Mouse (Mus musculus) heart, postnatal 0 days (tissue): ENCODE data around the gene Usp5. TPM values are rescaled to one million over a fixed set of nuclear protein-coding genes. Genes with fewer than 3 reads are reported as not detected.
A peak's percentile ranks its signal among the peaks of the same experiment; 100 is the strongest.
"Not testable (repeated sequence)": the region's sequence is repeated elsewhere in the genome, so short reads cannot be mapped to it uniquely, and the experiment has no call there.

Experiments used
- ATAC-seq: fragments of 200-750 bp; cut with Nextera tagmentation; 2 replicates; pipeline ENCODE4 v1.8.0; 2017; ENCODE audit warnings: low read depth, moderate number of reproducible peaks, moderate library complexity; ENCODE audit not compliant: insufficient read depth
- DNase-seq: peaks from one replicate; pipeline ENCODE4 v3.0.0-alpha.2; 2016; ENCODE audit warnings: low spot score
- H3K27ac ChIP-seq: fragments of 300-500 bp; sonication (generic); 2 replicates; pipeline ENCODE4 v1.5.1; 2014; ENCODE audit warnings: low read depth, mild to moderate bottlenecking
- H3K27me3 ChIP-seq: fragments of 300-500 bp; sonication (generic); 2 replicates; pipeline ENCODE4 v1.6.1; 2014; ENCODE audit warnings: low read length, mixed read lengths; ENCODE audit not compliant: control insufficient read depth, insufficient read depth
- H3K36me3 ChIP-seq: fragments of 300-500 bp; sonication (generic); replicated peaks from 2 replicates; pipeline ENCODE4 v1.6.1; 2014; ENCODE audit warnings: low read length, mixed read lengths; ENCODE audit not compliant: control insufficient read depth, insufficient read depth
- H3K4me1 ChIP-seq: fragments of 300-500 bp; sonication (generic); 2 replicates; pipeline ENCODE4 v1.6.1; 2014; ENCODE audit warnings: antibody characterized with exemption; ENCODE audit not compliant: control insufficient read depth, insufficient read depth
- H3K4me2 ChIP-seq: fragments of 300-500 bp; sonication (generic); 2 replicates; pipeline ENCODE4 v1.6.1; 2014; ENCODE audit warnings: low read depth, mild to moderate bottlenecking, low read length, moderate library complexity
- H3K4me3 ChIP-seq: fragments of 300-500 bp; sonication (generic); 2 replicates; pipeline ENCODE4 v1.5.1; 2014; ENCODE audit warnings: low read depth, low read length
- H3K9ac ChIP-seq: fragments of 300-500 bp; sonication (generic); replicated peaks from 2 replicates; pipeline ENCODE4 v1.6.1; 2014; ENCODE audit warnings: low read depth, low read length, mixed read lengths
- H3K9me3 ChIP-seq: fragments of 300-500 bp; sonication (generic); replicated peaks from 2 replicates; pipeline ENCODE4 v1.6.1; 2016; ENCODE audit warnings: low read length; ENCODE audit not compliant: control insufficient read depth
- CTCF ChIP-seq: IDR thresholded peaks from 2 replicates; pipeline ENCODE4 v1.5.1; 2016; ENCODE audit warnings: antibody characterized with exemption, control low read depth, low read depth
- EP300 ChIP-seq: IDR thresholded peaks from 2 replicates; pipeline ENCODE4 v1.6.1; 2016; ENCODE audit warnings: antibody characterized with exemption, low read depth
- WGBS: fragments of 180-500 bp; shearing (Covaris S2); extraction: QIAGEN DNeasy Blood & Tissue Kit; methylation state at CpG from one replicate; pipeline ENCODE4 v1.1.7; 2014; 5-methylcytosine and 5-hydroxymethylcytosine counted together
- polyA plus RNA-seq: library from polyadenylated mRNA; unstranded; fragments of >200 nt; fragmentation: Nextera tagmentation; extraction: Ambion mirVana; gene quantifications from 2 replicates; pipeline ENCODE4 v1.2.1, GENCODE M21; 2015
- total RNA-seq: library from RNA; depleted of rRNA; stranded (reverse); fragments of >200 nt; gene quantifications from 2 replicates; pipeline ENCODE4 v1.2.3, GENCODE M21; 2014; ENCODE audit warnings: low replicate concordance

Gene Usp5
- total and polyA plus RNA-seq, 2 experiments from 2014 or later, result 73.5 to 92.2 TPM

DNA sequence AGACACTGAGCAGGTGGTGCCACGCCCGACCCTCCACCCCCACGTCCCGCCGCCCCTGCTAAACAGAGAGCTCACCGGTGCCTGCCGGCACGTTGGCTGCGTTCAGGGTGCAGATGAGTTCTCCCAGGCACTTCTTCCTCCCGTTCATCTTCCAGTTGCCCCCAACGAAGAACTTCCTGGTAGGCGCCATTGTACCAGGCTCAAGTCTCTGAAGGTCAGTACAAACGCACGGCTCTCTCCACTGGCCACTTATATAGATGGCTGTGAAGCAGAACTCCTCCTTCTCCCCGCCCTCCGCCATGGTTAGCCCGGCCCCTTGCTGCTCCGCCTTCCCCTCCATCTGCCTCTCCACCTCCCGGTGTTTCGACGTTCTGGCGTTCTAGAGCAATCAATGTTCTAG lies 15.4 kb downstream of the Usp5 start, which contains the start of gene Tpi1:
TSS of gene Tpi1 (minus strand) at position 364 of the 400 bp plus-strand sequence.
- WGBS, result under 1% methylated on average over 22 of the region's 22 CpGs

GRCm38 (mm10) chr6:124813496-124813895 lies 15.8 kb downstream of the Usp5 start:
- Histone ChIP-seq H3K27ac (peak overlapping the region; percentile 96), H3K4me1 (peaks cover 13% of the 10 kb centered on the region; the same call in 1 of the 2 replicates), H3K4me3 (peak overlapping the region; percentile 71), H3K4me2 (peak overlapping the region; percentile 79), H3K9ac (peak overlapping the region; percentile 91), H3K36me3 (peaks cover 52% of the 10 kb centered on the region), H3K9me3 (no peaks in the 10 kb centered on the region), H3K27me3 (no peaks in the 10 kb centered on the region)
- WGBS, result under 1% methylated on average over 18 of the region's 18 CpGs
- TF ChIP-seq CTCF (no peak), EP300 (no peak)
- peak; percentile 75 for DNase-seq
- peak; percentile 65 for ATAC-seq

More for the DNA sequence above, 15.4 kb downstream of the Usp5 start, which contains the start of gene Tpi1:
- TF ChIP-seq EP300, result 0 out of 2 replicates have a peak, but pooled peaks have one; percentile 24
- no peak for TF ChIP-seq CTCF
- ATAC-seq, result peak; percentile 89
- Histone ChIP-seq H3K4me2 (peak within 1 kb of the TSS; percentile 79), H3K4me3 (peak within 1 kb of the TSS; percentile 71), H3K27ac (peak within 1 kb of the TSS; percentile 96), H3K9me3 (no peaks in the 10 kb centered on the region), H3K27me3 (no peaks in the 10 kb centered on the region), H3K4me1 (peaks cover 13% of the 10 kb centered on the region; the same call in 1 of the 2 replicates), H3K36me3 (peaks cover 56% of the 10 kb centered on the region), H3K9ac (peak within 1 kb of the TSS; percentile 91)
- DNase-seq, result peak; percentile 97

- no peaks in the 10 kb centered on the region for H3K9me3 ChIP-seq
- DNase-seq (no peak), ATAC-seq (no peak)
- H3K27ac ChIP-seq, result peak overlapping the region; percentile 96
- 12% methylated on average over 9 of the region's 9 CpGs for WGBS
- H3K4me3 ChIP-seq, result peak overlapping the region; percentile 71
- H3K4me1 ChIP-seq, result peaks cover 17% of the 10 kb centered on the region
- H3K27me3 ChIP-seq, result no peaks in the 10 kb centered on the region
- no peak for TF ChIP-seq EP300
- no peak for TF ChIP-seq CTCF
- H3K9ac ChIP-seq, result peak overlapping the region; percentile 91
- peak overlapping the region; percentile 79 for H3K4me2 ChIP-seq
- H3K36me3 ChIP-seq, result peaks cover 45% of the 10 kb centered on the region
Observed at GRCm38 (mm10) chr6:124812848-124813247, 16.4 kb downstream of the Usp5 start.

DNA sequence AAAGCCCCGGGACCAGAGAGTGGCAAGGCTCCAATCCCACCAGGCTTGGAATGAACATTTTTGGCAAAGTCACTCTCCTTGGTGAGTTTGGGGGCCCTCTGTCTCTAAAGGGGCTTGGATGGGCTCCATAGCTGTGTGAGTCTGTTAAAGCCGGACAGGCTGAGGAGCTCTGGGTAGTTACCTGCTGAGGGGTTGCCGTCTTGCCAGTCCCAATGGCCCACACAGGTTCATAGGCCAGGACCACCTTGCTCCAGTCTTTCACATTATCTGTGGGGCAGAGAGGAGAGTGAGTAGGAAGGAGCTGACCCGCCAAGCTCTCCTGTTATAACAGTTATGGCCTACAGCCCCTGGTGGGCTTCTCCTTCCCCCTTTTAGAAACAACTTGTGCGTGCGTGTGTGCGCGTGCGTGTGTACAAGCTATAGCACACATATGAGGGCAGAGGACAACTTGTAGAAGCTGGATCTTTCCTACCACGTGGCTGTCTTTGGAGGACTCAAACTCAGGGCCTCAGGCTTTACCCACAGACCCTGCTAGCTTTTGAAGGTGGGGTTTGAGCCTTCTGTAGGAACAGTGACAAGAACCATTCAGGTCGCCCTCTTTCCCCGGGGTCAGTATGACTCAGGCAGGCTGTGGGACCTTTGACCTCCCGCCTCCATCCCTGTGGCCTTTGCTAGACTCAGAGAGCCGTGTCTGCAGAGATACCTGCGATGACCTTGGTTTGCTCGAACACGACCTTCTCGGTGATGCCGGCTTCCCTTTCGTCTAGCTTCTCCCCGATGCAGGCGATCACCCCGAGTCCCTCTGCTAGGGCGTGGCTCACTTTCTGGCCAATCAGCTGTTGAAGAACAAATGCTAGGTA lies 17.4 kb downstream of the Usp5 start:
- Histone ChIP-seq H3K4me3 (peak overlapping the region; percentile 71), H3K36me3 (peaks cover 36% of the 10 kb centered on the region), H3K27ac (no peak overlapping the region), H3K4me2 (peak overlapping the region; percentile 79), H3K9ac (peak overlapping the region; percentile 91), H3K4me1 (peaks cover 22% of the 10 kb centered on the region), H3K9me3 (no peaks in the 10 kb centered on the region), H3K27me3 (no peaks in the 10 kb centered on the region)
- ATAC-seq (no peak), DNase-seq (no peak)
- WGBS, result 63% methylated on average over 24 of the region's 24 CpGs
- no peak for TF ChIP-seq CTCF
- TF ChIP-seq EP300, result no peak

DNA sequence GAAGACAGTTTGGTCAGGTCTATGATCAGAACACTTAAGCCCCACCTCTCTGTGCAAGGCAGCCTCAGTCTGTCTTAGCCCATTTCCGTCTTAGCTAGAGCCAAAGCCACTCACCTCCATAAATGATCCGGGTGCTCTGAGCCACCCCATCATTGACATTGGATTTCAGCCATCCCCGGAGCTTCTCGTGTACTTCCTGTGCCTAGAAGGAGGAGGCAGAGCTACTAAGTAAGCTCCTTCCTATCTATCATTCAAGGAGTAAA lies 17.9 kb downstream of the Usp5 start:
- Histone ChIP-seq H3K27ac (no peak overlapping the region), H3K4me3 (no peak overlapping the region), H3K27me3 (no peaks in the 10 kb centered on the region), H3K9ac (no peak overlapping the region), H3K4me1 (peaks cover 22% of the 10 kb centered on the region), H3K36me3 (peaks cover 30% of the 10 kb centered on the region), H3K4me2 (no peak overlapping the region), H3K9me3 (no peaks in the 10 kb centered on the region)
- TF ChIP-seq CTCF (no peak), EP300 (no peak)
- ATAC-seq (no peak), DNase-seq (no peak)
- WGBS, result 43% methylated on average over 4 of the region's 4 CpGs

DNA sequence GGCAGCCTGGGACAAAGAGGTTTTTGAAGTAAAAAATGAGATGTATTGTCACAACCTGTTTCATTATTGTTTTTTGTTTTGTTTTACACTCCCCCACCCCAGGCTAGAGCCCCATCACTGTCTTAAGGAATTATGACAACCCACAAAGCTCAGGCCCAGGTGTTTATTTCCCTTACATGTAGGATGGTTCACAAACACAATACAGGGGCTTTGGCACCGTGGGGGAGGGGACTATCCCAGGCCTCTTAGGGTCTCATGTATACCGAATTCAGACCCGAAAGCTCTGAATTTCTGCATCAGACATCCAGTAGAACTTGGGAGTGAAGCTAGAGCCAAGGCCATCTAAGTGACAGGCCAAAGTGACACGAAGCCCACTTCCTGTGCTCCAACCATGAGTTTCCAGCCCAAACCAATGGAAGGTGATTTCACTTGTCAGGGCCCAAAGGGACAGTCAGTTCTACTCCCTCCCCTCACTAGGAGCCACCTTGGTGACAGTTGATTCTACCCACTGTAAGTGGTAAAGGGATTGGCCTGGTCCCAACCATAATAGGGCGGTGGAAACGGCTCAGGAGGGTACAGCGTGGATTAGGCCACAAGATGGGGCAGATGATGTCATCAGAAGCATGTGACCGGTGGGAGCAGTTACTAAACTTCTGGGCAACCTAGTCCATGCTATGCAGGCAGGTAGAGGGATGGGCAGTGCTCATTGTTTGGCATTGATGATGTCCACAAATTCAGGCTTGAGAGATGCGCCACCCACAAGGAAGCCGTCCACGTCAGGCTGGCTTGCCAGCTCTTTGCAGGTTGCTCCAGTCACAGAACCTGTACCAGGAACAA lies 18.5 kb downstream of the Usp5 start:
- not testable (repeated sequence) for H3K27ac ChIP-seq, H3K4me2 ChIP-seq, H3K4me3 ChIP-seq, H3K9ac ChIP-seq, H3K27me3 ChIP-seq, DNase-seq, ATAC-seq, H3K9me3 ChIP-seq
- H3K36me3 ChIP-seq, result peaks cover 25% of the 10 kb centered on the region
- 71% methylated on average over 11 of the region's 11 CpGs for WGBS
- H3K4me1 ChIP-seq, result peaks cover 22% of the 10 kb centered on the region
